ENCODE assay signal across 14 mouse cellular contexts in the genomic region with DNA sequence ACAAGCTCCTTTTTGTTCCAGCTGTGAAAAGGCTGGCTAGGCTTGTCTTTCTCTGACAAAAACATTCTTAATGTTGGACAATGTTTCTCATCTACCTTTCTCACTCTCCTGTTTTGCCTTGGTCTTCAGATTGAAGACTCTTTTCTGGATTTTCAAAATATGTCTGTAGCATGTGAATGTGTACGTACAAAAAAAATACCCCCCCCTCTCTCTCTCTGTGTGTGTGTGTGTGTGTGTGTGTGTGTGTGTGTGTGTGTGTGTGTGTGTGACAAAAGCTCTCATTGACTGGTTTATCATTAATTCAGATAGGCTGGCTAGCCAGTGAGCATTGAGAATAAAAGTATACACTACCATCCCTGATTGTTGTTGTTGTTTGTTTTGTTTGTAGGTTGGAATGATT.
DNase-seq lines count a peak whose midpoint lies in the region; ATAC-seq lines count a peak whose summit lies in the region.
"Had no signal": no experiment of that assay in that cellular context is flagged by ENCODE, and none has a peak within 500 bp of the region (broad histone marks: within the 10 kb centered on the region; RNA-seq: fewer than 3 reads in every experiment).

No protein-coding gene starts in this region.

- no peaks in the 10 kb centered on the region for H3K9me3 ChIP-seq in embryonic facial prominence, embryonic 12.5 days
- H3K9me3 ChIP-seq in forebrain, embryonic 13.5 days (replicated peaks), result no peaks in the 10 kb centered on the region
- H3K9me3 ChIP-seq in hindbrain, embryonic 14.5 days (ENCODE audit: control insufficient read depth, low read length), result no peaks in the 10 kb centered on the region
- no peaks in the 10 kb centered on the region for H3K9me3 ChIP-seq in midbrain, embryonic 16.5 days (replicated peaks; ENCODE audit: control insufficient read depth, low read length, poor library complexity, severe bottlenecking)
- no peaks in the 10 kb centered on the region for H3K9me3 ChIP-seq in heart, embryonic 12.5 days (replicated peaks)

- H3K4me2 ChIP-seq in embryonic facial prominence, embryonic 12.5 days (replicated peaks), result no peak overlapping the region
- H3K4me2 ChIP-seq in forebrain, embryonic 13.5 days, result no peak overlapping the region
- H3K4me2 ChIP-seq in hindbrain, embryonic 14.5 days (replicated peaks), result no peak overlapping the region
- H3K4me2 ChIP-seq in midbrain, embryonic 16.5 days (ENCODE audit: low read length), result no peak overlapping the region
- H3K4me2 ChIP-seq in heart, embryonic 12.5 days, result no peak overlapping the region

- H3K9ac ChIP-seq in embryonic facial prominence, embryonic 12.5 days, result no peak overlapping the region
- H3K9ac ChIP-seq in forebrain, embryonic 13.5 days, result no peak overlapping the region
- H3K9ac ChIP-seq in hindbrain, embryonic 14.5 days, result peak overlapping the region; percentile 32; the same call in 1 of the 2 replicates
- peak overlapping the region; percentile 11; the same call in 1 of the 2 replicates for H3K9ac ChIP-seq in midbrain, embryonic 16.5 days (ENCODE audit: low read depth, low read length)
- H3K9ac ChIP-seq in heart, embryonic 12.5 days, result no peak overlapping the region

- H3K4me1 ChIP-seq in embryonic facial prominence, embryonic 12.5 days, result 0 out of 2 replicates have a peak, but pooled peaks cover 4% of the 10 kb centered on the region
- peaks cover 15% of the 10 kb centered on the region for H3K4me1 ChIP-seq in forebrain, embryonic 13.5 days
- H3K4me1 ChIP-seq in hindbrain, embryonic 14.5 days (replicated peaks; ENCODE audit: control insufficient read depth, insufficient read depth, low read length), result peaks cover 6% of the 10 kb centered on the region; the same call in 1 of the 2 replicates
- peaks cover 9% of the 10 kb centered on the region for H3K4me1 ChIP-seq in midbrain, embryonic 16.5 days (ENCODE audit: control insufficient read depth, insufficient read depth, low read length)
- H3K4me1 ChIP-seq in heart, embryonic 12.5 days (replicated peaks), result no peaks in the 10 kb centered on the region

- 68% methylated on average over 1 of the region's 1 CpGs for WGBS in embryonic facial prominence, embryonic 12.5 days
- WGBS in forebrain, embryonic 13.5 days, result 30% methylated on average over 1 of the region's 1 CpGs
- WGBS in hindbrain, embryonic 14.5 days, result 28% methylated on average over 1 of the region's 1 CpGs
- WGBS in midbrain, embryonic 16.5 days, result 7% methylated on average over 1 of the region's 1 CpGs
- WGBS in heart, embryonic 12.5 days, result 95% methylated on average over 1 of the region's 1 CpGs

- ATAC-seq in embryonic facial prominence, embryonic 12.5 days (ENCODE audit: insufficient number of reproducible peaks, insufficient read depth, low FRiP score, low TSS enrichment), result no peak
- ATAC-seq in forebrain, embryonic 13.5 days, result peak; percentile 20; the same call in 1 of the 2 replicates
- ATAC-seq in hindbrain, embryonic 14.5 days (ENCODE audit: low FRiP score), result 0 out of 2 replicates have a peak, but pooled peaks have one; percentile 6
- no peak for ATAC-seq in midbrain, embryonic 16.5 days
- ATAC-seq in heart, embryonic 12.5 days (ENCODE audit: insufficient number of reproducible peaks, low FRiP score), result no peak

- H3K36me3 ChIP-seq in embryonic facial prominence, embryonic 12.5 days, result no peaks in the 10 kb centered on the region
- H3K36me3 ChIP-seq in forebrain, embryonic 13.5 days (ENCODE audit: poor library complexity, severe bottlenecking), result no peaks in the 10 kb centered on the region
- H3K36me3 ChIP-seq in hindbrain, embryonic 14.5 days (replicated peaks; ENCODE audit: control insufficient read depth, insufficient read depth), result no peaks in the 10 kb centered on the region
- no peaks in the 10 kb centered on the region for H3K36me3 ChIP-seq in midbrain, embryonic 16.5 days (ENCODE audit: control insufficient read depth, insufficient read depth, low read length)
- H3K36me3 ChIP-seq in heart, embryonic 12.5 days, result no peaks in the 10 kb centered on the region

- H3K27ac ChIP-seq in embryonic facial prominence, embryonic 12.5 days, result 0 out of 2 replicates have a peak overlapping the region, but pooled peaks have one; percentile 3
- peak overlapping the region; percentile 82 for H3K27ac ChIP-seq in forebrain, embryonic 13.5 days
- peak overlapping the region; percentile 77 for H3K27ac ChIP-seq in hindbrain, embryonic 14.5 days
- H3K27ac ChIP-seq in midbrain, embryonic 16.5 days (ENCODE audit: low read length), result peak overlapping the region; percentile 68
- no peak overlapping the region for H3K27ac ChIP-seq in heart, embryonic 12.5 days (ENCODE audit: poor library complexity, severe bottlenecking)
- H3K27ac ChIP-seq: gastrocnemius, adult 2 months; macrophage had no signal

- no peaks in the 10 kb centered on the region for H3K27me3 ChIP-seq in embryonic facial prominence, embryonic 12.5 days
- no peaks in the 10 kb centered on the region for H3K27me3 ChIP-seq in forebrain, embryonic 13.5 days
- H3K27me3 ChIP-seq in hindbrain, embryonic 14.5 days (ENCODE audit: control insufficient read depth, insufficient read depth, low read length), result no peaks in the 10 kb centered on the region
- H3K27me3 ChIP-seq in midbrain, embryonic 16.5 days (ENCODE audit: control insufficient read depth, insufficient read depth, low read depth, low read length), result no peaks in the 10 kb centered on the region
- H3K27me3 ChIP-seq in heart, embryonic 12.5 days (replicated peaks), result no peaks in the 10 kb centered on the region

- H3K4me3 ChIP-seq in embryonic facial prominence, embryonic 12.5 days, result no peak overlapping the region
- no peak overlapping the region for H3K4me3 ChIP-seq in forebrain, embryonic 13.5 days
- no peak overlapping the region for H3K4me3 ChIP-seq in hindbrain, embryonic 14.5 days (replicated peaks; ENCODE audit: low read length)
- no peak overlapping the region for H3K4me3 ChIP-seq in midbrain, embryonic 16.5 days (ENCODE audit: low read depth, low read length)
- no peak overlapping the region for H3K4me3 ChIP-seq in heart, embryonic 12.5 days
- H3K4me3 ChIP-seq: gastrocnemius, adult 2 months had no signal

- no peak for DNase-seq in hindbrain, embryonic 14.5 days (ENCODE audit: low spot score)
- DNase-seq in layer of hippocampus, postnatal 10 days (ENCODE audit: low spot score in 2 of 2), result no peak
- DNase-seq in natural killer cell, adult 2 months (ENCODE audit: low spot score in 2 of 2), result no peak
- DNase-seq: cerebellum, adult 18-20 months; gastrocnemius, adult 2 months; heart, adult 18-20 months; kidney, adult 8-10 months; lung, adult 2 months; thymus, adult 2 months had no signal

Comparison
In these comparisons a context has a peak if more than half of its experiments do, and no peak if none do; other contexts are left out.
1. ATAC-seq: peak in forebrain, embryonic 13.5 days (single experiment) and hindbrain, embryonic 14.5 days (single experiment); none in embryonic facial prominence, embryonic 12.5 days (single experiment), midbrain, embryonic 16.5 days (single experiment) and heart, embryonic 12.5 days (single experiment).
2. H3K9ac ChIP-seq: peak in hindbrain, embryonic 14.5 days (single experiment) and midbrain, embryonic 16.5 days (single experiment); none in embryonic facial prominence, embryonic 12.5 days (single experiment), forebrain, embryonic 13.5 days (single experiment) and heart, embryonic 12.5 days (single experiment).